Mouse (Mus musculus): ENCODE measurements around the gene 2510009E07Rik.
"Not testable (repeated sequence)": the region's sequence is repeated elsewhere in the genome, so short reads cannot be mapped to it uniquely, and the experiment has no call there.

The 2510009E07Rik gene

GRCm38 (mm10) chr16:21676791-21677190 is 17.7 kb downstream of the 2510009E07Rik start:
- DNase-seq (ENCODE audit: low spot score in 2 of 2) = no peak

DNA sequence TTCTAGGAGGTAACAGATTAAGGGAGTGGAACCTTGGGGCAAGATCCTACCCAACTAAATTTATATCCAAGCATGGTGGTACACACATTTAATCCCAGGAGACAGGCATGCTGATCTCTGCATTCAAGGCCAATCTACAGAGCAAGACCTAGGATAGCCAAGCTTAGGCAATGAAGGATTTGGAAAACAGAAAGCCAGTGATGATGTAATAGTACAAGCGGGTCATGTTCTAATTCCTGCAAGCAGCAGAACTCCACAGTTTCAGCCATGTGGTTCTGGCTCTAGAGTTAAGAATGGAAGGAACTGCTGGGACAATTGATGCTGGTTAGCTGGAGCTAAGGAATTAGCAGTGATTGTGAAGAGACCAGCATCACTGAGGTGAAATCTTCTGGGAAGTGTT is 20.8 kb downstream of the 2510009E07Rik start:
- not testable (repeated sequence) for DNase-seq (ENCODE audit: low spot score in 2 of 2)

DNA sequence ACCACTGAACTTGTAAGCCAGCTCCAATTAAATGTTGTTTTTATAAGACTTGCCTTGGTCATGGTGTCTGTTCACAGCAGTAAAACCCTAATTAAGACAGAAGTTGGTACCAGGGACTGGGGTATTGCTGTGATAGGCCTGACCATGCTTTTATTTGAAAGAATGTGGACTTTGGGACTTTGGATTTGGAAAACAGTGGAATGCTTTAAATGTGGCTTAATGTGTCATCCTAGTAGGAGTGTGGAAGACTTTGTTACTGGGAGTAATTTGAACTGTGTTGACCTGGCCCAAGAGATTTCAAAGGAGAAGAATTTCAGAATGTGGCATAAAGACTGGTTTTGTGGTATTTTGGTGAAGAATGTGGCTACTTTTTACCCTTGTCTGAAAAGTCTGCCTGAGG is 21.4 kb downstream of the 2510009E07Rik start:
- not testable (repeated sequence) for DNase-seq (ENCODE audit: low spot score in 2 of 2)

GRCm38 (mm10) chr16:21671878-21672277 is 22.6 kb downstream of the 2510009E07Rik start:
- DNase-seq (ENCODE audit: low spot score in 2 of 2) = no peak

DNA sequence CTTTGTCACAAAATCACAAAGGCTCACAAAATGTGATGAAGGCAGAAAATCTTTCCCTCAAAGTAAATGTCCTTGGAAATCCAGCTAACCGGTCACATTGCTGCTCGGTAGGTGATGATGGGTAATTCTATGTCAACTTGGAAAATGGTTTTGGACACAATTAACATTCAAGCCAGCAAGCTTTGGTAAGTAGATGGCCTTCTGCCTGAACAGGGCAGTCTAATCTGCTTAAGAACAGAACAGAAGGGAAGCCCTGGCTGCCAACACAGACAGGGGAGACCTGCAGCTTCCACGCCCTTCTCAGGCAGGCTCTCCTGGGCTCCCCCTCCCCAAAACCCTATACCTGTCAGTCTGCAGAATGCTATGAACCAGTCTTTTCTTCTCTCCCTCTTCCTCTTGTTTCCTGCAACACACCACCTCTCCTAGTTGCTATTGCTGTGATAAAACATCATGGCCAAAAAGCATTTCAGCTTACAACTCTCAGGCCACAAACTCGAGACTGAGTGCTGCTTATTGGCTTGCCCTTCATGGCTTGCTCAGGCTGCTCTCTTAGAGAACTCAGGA is 29.0 kb downstream of the 2510009E07Rik start:
- DNase-seq (ENCODE audit: low spot score in 2 of 2) = no peak

GRCm38 (mm10) chr16:21664633-21665363 is 29.7 kb downstream of the 2510009E07Rik start:
- DNase-seq (ENCODE audit: low spot score in 2 of 2) = no peak

- DNase-seq (ENCODE audit: low spot score in 2 of 2) = no peak
These were observed 38.5 kb downstream of the 2510009E07Rik start for GRCm38 (mm10) chr16:21655961-21656360.

GRCm38 (mm10) chr16:21655291-21655690 is 39.2 kb downstream of the 2510009E07Rik start:
- no peak for DNase-seq (ENCODE audit: low spot score in 2 of 2)

GRCm38 (mm10) chr16:21654384-21654783 is 40.1 kb downstream of the 2510009E07Rik start:
- DNase-seq (ENCODE audit: low spot score in 2 of 2) = no peak

DNA sequence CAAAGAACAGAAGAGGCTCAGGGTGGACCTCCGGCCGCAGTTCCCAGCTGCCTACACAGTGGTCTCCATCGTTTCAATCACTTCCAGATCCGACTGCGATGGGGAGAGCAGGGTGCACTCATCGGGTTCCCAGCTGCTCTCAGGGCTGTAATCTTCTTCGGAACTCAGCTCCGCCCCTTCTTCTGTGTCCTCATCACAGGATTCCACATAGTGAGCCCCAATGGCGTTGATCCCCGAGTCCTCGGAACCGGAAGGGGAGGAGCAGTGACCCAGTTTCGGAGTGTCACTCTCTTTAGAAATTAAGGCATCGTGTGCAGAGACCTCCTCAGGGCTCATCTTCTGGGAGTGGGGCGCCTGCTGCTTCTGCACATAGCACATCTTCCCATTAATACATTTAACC is 41.3 kb downstream of the 2510009E07Rik start:
- DNase-seq (ENCODE audit: low spot score in 2 of 2) = no peak

- DNase-seq (ENCODE audit: low spot score in 2 of 2) = no peak
These were observed 43.3 kb downstream of the 2510009E07Rik start for GRCm38 (mm10) chr16:21651161-21651560.

- no peak for DNase-seq (ENCODE audit: low spot score in 2 of 2)
These were observed 44.2 kb downstream of the 2510009E07Rik start for GRCm38 (mm10) chr16:21650289-21650688.

DNA sequence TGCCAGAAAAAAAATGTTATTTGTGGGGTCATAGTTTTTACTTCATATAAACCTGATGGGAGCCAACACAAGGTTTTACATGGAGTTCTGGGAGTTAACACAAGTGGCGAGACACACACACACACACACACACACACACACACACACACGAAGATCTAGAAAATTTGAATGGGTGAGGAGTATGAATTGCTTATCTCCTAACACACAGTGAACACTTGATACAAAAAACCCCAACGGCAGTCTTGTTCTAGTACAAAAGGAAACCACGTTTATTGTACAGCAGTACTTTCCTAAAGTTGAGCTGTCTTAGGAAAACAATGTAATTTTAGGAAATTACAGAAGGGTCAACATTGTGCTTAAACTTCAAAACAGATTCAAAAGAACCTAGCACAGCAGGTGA is 45.7 kb downstream of the 2510009E07Rik start:
- DNase-seq (ENCODE audit: low spot score in 2 of 2) = no peak

DNA sequence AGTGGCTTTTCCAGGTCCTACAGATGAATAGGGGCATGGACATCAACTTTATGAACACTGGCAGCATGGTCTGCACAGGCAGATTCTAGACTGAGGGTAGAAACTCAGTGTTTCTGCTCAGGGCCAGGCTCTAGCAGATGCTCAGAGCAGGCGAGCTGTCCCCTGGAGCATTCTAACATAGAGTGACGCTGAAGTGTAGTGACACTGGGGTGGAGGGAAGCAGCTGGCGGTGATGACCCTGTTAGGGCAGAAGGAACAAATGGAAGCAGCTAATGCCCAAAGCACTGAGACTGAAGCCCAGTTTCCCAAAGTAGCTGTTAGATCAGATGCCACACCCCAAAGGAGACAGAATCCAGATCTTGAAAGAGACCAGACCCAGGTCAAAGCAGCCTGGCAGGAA is 48.0 kb downstream of the 2510009E07Rik start:
- DNase-seq (ENCODE audit: low spot score in 2 of 2) = no peak

DNA sequence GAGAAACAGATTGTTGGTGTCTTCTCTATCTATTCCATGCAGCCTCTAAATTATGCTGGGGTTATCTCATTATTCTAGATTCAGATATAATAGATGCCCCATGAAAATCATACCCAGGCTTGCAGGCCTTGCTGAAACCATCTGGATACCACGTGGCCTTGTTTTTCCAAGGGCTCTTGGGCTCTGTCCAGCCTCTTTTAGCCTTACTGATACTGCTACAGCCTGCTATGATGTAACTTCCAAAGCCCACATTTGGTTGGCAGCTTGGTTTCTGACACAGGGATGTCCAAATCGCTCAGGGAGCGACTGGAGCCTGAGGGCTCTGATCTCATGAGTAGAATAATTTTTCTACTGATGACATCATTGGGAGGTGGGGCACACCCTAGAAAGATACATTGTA is 48.5 kb downstream of the 2510009E07Rik start:
- no peak for DNase-seq (ENCODE audit: low spot score in 2 of 2)

DNA sequence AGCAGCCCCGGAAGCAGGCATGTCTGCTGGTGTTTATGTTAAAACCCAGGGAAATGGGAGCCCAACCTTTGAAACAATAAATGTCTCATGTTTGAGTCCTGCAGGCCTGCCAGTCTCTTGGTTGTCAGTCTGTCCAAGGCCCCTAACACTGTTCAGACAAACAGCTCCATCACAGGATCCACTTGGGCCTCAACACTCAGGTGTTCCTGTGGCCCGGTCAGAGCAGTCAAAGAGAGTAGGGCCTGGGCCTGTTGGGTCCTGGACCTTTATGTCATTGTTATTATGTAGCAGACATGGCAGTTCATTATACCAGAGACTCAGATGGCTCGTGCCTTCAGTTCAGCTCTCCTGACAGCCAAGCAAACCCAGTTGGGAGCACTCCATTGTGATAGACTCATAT is 49.9 kb downstream of the 2510009E07Rik start:
- no peak for DNase-seq (ENCODE audit: low spot score in 2 of 2)

DNA sequence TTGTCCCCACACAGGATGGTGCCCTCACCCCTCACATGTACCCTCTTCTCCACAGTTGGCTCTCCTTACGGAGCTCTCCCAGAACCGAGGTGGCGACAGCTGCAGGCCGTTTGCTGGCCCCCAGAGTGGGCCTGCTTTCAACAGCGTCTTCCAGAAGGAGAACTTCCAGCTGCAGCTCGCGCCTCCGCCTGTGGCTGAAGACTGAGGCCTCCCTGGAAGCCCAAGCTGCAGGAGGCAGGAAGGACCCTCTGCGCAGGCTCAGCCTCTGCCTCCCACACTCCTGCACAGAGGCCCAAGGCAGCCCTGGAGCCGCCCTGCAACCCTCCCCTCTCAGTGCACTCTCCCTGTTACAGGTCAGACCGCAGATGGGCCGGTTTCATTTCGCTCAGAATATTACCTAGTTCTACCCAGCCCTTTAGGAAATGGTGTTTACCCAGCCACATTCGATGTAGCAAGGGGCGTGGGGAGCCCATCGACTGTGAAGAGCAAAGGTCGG is 50.4 kb downstream of the 2510009E07Rik start:
- no peak for DNase-seq (ENCODE audit: low spot score in 2 of 2)

GRCm38 (mm10) chr16:21643621-21644041 is 50.8 kb downstream of the 2510009E07Rik start:
- DNase-seq (ENCODE audit: low spot score in 2 of 2) = no peak

- no peak for DNase-seq (ENCODE audit: low spot score in 2 of 2)
These were observed 51.6 kb downstream of the 2510009E07Rik start for GRCm38 (mm10) chr16:21642906-21643305.

GRCm38 (mm10) chr16:21641944-21642343 is 52.5 kb downstream of the 2510009E07Rik start:
- no peak for DNase-seq (ENCODE audit: low spot score in 2 of 2)

- DNase-seq (ENCODE audit: low spot score in 2 of 2) = no peak
These were observed 53.5 kb downstream of the 2510009E07Rik start for GRCm38 (mm10) chr16:21640766-21641499.

- no peak for DNase-seq (ENCODE audit: low spot score in 2 of 2)
These were observed 57.2 kb downstream of the 2510009E07Rik start for GRCm38 (mm10) chr16:21637201-21637819.
